Mouse (Mus musculus): ENCODE data around the gene Gadd45b.

Gadd45b gene

GRCm38 (mm10) chr10:80956385-80956784 is 26.5 kb downstream of the Gadd45b start:
- no peak for DNase-seq (ENCODE audit: low read depth, low spot score)

- no peak for DNase-seq (ENCODE audit: low read depth, low spot score)
These were observed 27.0 kb downstream of the Gadd45b start for GRCm38 (mm10) chr10:80956901-80957300.

GRCm38 (mm10) chr10:80957791-80958190 is 27.9 kb downstream of the Gadd45b start:
- DNase-seq (ENCODE audit: low read depth, low spot score): no peak

GRCm38 (mm10) chr10:80958979-80959637 is 29.2 kb downstream of the Gadd45b start:
- DNase-seq (ENCODE audit: low read depth, low spot score): no peak

GRCm38 (mm10) chr10:80960551-80961508 is 31.0 kb downstream of the Gadd45b start:
- DNase-seq (ENCODE audit: low read depth, low spot score): no peak

GRCm38 (mm10) chr10:80962051-80962472 is 32.2 kb downstream of the Gadd45b start:
- DNase-seq (ENCODE audit: low read depth, low spot score): no peak

- DNase-seq (ENCODE audit: low read depth, low spot score): no peak
These were observed 32.7 kb downstream of the Gadd45b start for GRCm38 (mm10) chr10:80962585-80962984.

GRCm38 (mm10) chr10:80963031-80963975 is 33.4 kb downstream of the Gadd45b start:
- DNase-seq (ENCODE audit: low read depth, low spot score): no peak

GRCm38 (mm10) chr10:80966296-80966695 is 36.4 kb downstream of the Gadd45b start:
- DNase-seq (ENCODE audit: low read depth, low spot score): no peak

GRCm38 (mm10) chr10:80967101-80967656 is 37.3 kb downstream of the Gadd45b start:
- no peak for DNase-seq (ENCODE audit: low read depth, low spot score)

GRCm38 (mm10) chr10:80968106-80968505 is 38.2 kb downstream of the Gadd45b start:
- no peak for DNase-seq (ENCODE audit: low read depth, low spot score)

- no peak for DNase-seq (ENCODE audit: low read depth, low spot score)
These were observed 39.4 kb downstream of the Gadd45b start for GRCm38 (mm10) chr10:80969298-80969697.

GRCm38 (mm10) chr10:80970159-80970558 is 40.3 kb downstream of the Gadd45b start:
- no peak for DNase-seq (ENCODE audit: low read depth, low spot score)

GRCm38 (mm10) chr10:80971533-80971932 is 41.7 kb downstream of the Gadd45b start:
- DNase-seq (ENCODE audit: low read depth, low spot score): no peak

GRCm38 (mm10) chr10:80972071-80972987 is 42.5 kb downstream of the Gadd45b start:
- no peak for DNase-seq (ENCODE audit: low read depth, low spot score)

- no peak for DNase-seq (ENCODE audit: low read depth, low spot score)
These were observed 43.8 kb downstream of the Gadd45b start for GRCm38 (mm10) chr10:80973722-80974121.

- DNase-seq (ENCODE audit: low read depth, low spot score): no peak
These were observed 45.6 kb downstream of the Gadd45b start for GRCm38 (mm10) chr10:80975478-80975877.

GRCm38 (mm10) chr10:80981564-80982112 is 51.8 kb downstream of the Gadd45b start:
- DNase-seq (ENCODE audit: low read depth, low spot score): no peak

All from embryo, embryonic 11.5 days (tissue).